Mouse (Mus musculus): ENCODE results near the gene Vstm4.

DNA sequence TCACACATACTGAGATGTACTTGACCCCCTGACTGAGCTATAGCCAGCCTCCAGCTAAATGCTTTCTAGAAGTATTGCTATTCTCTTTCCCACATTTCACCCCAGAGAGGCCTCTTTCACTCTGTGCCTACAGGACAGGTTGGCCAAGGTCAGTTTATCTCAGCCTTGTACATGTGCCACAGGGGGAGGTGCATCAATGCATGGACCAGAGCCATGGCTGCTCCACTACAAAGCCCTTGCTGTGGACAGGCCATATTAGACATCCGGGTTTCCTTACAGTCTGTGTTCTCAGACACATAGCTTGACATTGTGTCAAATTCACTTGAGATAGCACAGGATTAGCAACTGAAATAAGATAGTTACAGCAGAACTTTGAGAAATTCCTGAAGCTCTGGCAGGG, 25.1 kb downstream of the Vstm4 start:
- no peak for TF ChIP-seq POLR2A (IDR thresholded peaks at IDR 0.05; ENCODE audit: borderline replicate concordance, low read depth, low read length)
- TF ChIP-seq CTCF (IDR thresholded peaks at IDR 0.05; ENCODE audit: low read depth, low read length) = no peak
